Mouse (Mus musculus): ENCODE data around the gene Dpp3. TPM values are rescaled to one million over a fixed set of nuclear protein-coding genes. Genes with fewer than 3 reads are reported as not detected.
"Not testable (repeated sequence)": the region's sequence is repeated elsewhere in the genome, so short reads cannot be mapped to it uniquely, and the experiment has no call there.

Dpp3 gene
- 133 and 138 TPM in 2 replicates for polyA plus RNA-seq (2014; fragmentation: Nextera tagmentation; extraction: Ambion mirVana)

DNA sequence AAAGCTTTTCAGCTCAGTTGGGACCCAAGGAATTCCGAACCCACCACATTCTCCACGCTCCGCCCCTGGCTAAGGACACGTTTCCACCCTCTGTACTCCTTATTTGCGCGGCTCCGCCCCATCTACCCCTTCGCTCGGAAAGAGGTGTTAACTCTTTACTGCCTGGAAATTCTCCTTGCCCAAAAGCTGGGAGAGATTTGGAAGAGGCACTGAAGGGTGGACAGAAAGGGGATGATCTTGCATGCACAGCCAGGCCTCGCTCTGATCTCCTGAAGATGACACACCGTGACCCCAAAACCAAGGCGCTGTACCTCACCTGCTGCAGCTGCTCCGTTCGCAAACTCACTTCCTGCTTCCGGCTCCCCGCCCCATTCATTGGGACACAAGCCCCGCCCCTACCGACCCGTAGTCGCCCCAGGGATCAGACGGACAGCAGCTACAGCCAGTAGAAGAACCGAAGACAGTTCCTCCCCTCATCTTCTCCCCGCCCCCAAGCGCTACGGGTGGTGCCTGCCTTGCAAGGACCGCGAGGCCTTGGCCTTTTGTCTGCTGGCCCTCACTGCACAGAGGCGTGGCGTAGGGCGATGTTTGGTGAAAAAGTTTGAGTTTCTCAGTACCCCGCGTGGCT lies at the start of gene Dpp3:
TSS of gene Dpp3 (minus strand) at position 384 of the 628 bp plus-strand sequence.
- under 1% methylated on average over 32 of the region's 32 CpGs for WGBS
- peak; percentile 95 for ATAC-seq (replicated peaks; ENCODE audit: insufficient number of reproducible peaks, low FRiP score, low TSS enrichment, low read depth)
- Histone ChIP-seq H3K4me2 (ENCODE audit: low read depth, low read length) (peak within 1 kb of the TSS; percentile 57), H3K36me3 (replicated peaks; ENCODE audit: control insufficient read depth, insufficient read depth, low read depth, low read length) (peaks cover 3% of the 10 kb centered on the region; the same call in 1 of the 2 replicates), H3K4me1 (ENCODE audit: control insufficient read depth, insufficient read depth, low read length) (no peaks in the 10 kb centered on the region), H3K27ac (replicated peaks; ENCODE audit: low read depth, low read length) (no peak within 1 kb of the TSS), H3K9me3 (replicated peaks; ENCODE audit: control insufficient read depth, low read length) (no peaks in the 10 kb centered on the region), H3K4me3 (ENCODE audit: low read depth, low read length) (peak within 1 kb of the TSS; percentile 57), H3K9ac (replicated peaks; ENCODE audit: low read length) (peak within 1 kb of the TSS; percentile 61), H3K27me3 (ENCODE audit: control insufficient read depth, insufficient read depth, low read length) (no peaks in the 10 kb centered on the region)
- DNase-seq (ENCODE audit: low spot score) = peak; percentile 99

DNA sequence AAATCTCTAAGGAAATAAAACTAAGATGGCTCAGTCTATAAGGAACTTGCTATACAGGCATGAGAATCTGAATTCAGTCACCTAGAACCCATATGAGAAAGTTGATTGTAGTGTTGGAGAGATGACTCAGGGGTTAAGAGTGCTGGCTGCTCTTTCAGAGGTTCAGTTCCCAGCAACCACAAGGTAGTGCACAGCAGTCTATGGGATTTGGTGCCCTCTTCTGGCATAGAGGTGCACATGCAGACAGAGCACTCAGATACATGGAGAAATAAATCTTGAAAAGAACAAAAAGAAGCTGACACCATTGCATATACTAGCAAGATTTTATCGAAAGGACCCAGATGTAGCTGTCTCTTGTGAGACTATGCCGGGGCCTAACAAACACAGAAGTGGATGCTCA lies 40.1 kb upstream of the Dpp3 start:
- Histone ChIP-seq H3K9ac (replicated peaks; ENCODE audit: low read length) (no peak overlapping the region), H3K36me3 (replicated peaks; ENCODE audit: control insufficient read depth, insufficient read depth, low read depth, low read length) (peaks cover 2% of the 10 kb centered on the region; the same call in 1 of the 2 replicates)
- 94% methylated on average over 1 of the region's 2 CpGs for WGBS

GRCm38 (mm10) chr19:4961928-4962601 lies 34.0 kb upstream of the Dpp3 start, which contains the start of gene Mrpl11:
Gene Mrpl11 (plus strand): TSS chr19:4962147.
- Histone ChIP-seq H3K27me3 (ENCODE audit: control insufficient read depth, insufficient read depth, low read length) (no peaks in the 10 kb centered on the region), H3K4me2 (ENCODE audit: low read depth, low read length) (peak within 1 kb of the TSS; percentile 44), H3K4me3 (ENCODE audit: low read depth, low read length) (peak within 1 kb of the TSS; percentile 89), H3K4me1 (ENCODE audit: control insufficient read depth, insufficient read depth, low read length) (no peaks in the 10 kb centered on the region), H3K36me3 (replicated peaks; ENCODE audit: control insufficient read depth, insufficient read depth, low read depth, low read length) (peaks cover 2% of the 10 kb centered on the region; the same call in 1 of the 2 replicates), H3K9me3 (replicated peaks; ENCODE audit: control insufficient read depth, low read length) (no peaks in the 10 kb centered on the region), H3K27ac (replicated peaks; ENCODE audit: low read depth, low read length) (peak within 1 kb of the TSS; percentile 81), H3K9ac (replicated peaks; ENCODE audit: low read length) (peak within 1 kb of the TSS; percentile 89)
- WGBS = under 1% methylated on average over 34 of the region's 34 CpGs
- DNase-seq (ENCODE audit: low spot score) = peak; percentile 96
- ATAC-seq (replicated peaks; ENCODE audit: insufficient number of reproducible peaks, low FRiP score, low TSS enrichment, low read depth) = peak; percentile 92

More for the DNA sequence above, 40.1 kb upstream of the Dpp3 start:
- H3K4me3 ChIP-seq (ENCODE audit: low read depth, low read length) = no peak overlapping the region
- no peaks in the 10 kb centered on the region for H3K9me3 ChIP-seq (replicated peaks; ENCODE audit: control insufficient read depth, low read length)
- no peak overlapping the region for H3K4me2 ChIP-seq (ENCODE audit: low read depth, low read length)
- DNase-seq (ENCODE audit: low spot score) (no peak), ATAC-seq (replicated peaks; ENCODE audit: insufficient number of reproducible peaks, low FRiP score, low TSS enrichment, low read depth) (no peak)
- no peaks in the 10 kb centered on the region for H3K4me1 ChIP-seq (ENCODE audit: control insufficient read depth, insufficient read depth, low read length)
- no peaks in the 10 kb centered on the region for H3K27me3 ChIP-seq (ENCODE audit: control insufficient read depth, insufficient read depth, low read length)
- H3K27ac ChIP-seq (replicated peaks; ENCODE audit: low read depth, low read length) = no peak overlapping the region

- H3K27ac ChIP-seq (replicated peaks; ENCODE audit: low read depth, low read length); H3K9me3 ChIP-seq (replicated peaks; ENCODE audit: control insufficient read depth, low read length); H3K27me3 ChIP-seq (ENCODE audit: control insufficient read depth, insufficient read depth, low read length); H3K9ac ChIP-seq (replicated peaks; ENCODE audit: low read length); ATAC-seq (replicated peaks; ENCODE audit: insufficient number of reproducible peaks, low FRiP score, low TSS enrichment, low read depth); H3K36me3 ChIP-seq (replicated peaks; ENCODE audit: control insufficient read depth, insufficient read depth, low read depth, low read length); H3K4me1 ChIP-seq (ENCODE audit: control insufficient read depth, insufficient read depth, low read length); H3K4me2 ChIP-seq (ENCODE audit: low read depth, low read length); H3K4me3 ChIP-seq (ENCODE audit: low read depth, low read length); DNase-seq (ENCODE audit: low spot score): not testable (repeated sequence)
- WGBS = 91% methylated on average over 9 of the region's 9 CpGs
Observed at GRCm38 (mm10) chr19:4948641-4949040, 20.6 kb upstream of the Dpp3 start.

DNA sequence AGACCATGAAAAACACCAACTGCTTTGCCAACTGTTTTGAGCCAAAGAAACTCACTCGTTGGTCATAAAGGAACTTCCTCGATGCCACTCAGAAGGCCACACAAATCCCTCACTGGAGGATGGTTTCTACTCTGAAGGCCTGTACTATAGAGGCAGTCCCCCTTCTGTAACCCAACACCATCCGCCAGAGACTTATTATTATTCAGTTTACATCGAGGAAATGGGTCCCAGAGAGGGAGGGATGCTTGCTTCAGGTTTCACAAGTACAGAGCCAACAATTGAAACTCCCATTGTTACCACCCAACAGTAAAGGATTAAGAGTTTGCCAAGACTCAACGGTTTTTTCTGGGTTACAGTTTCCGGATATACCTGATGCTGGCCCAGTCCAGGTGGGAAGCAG lies 17.5 kb upstream of the Dpp3 start:
- Histone ChIP-seq H3K9me3 (replicated peaks; ENCODE audit: control insufficient read depth, low read length) (no peaks in the 10 kb centered on the region), H3K9ac (replicated peaks; ENCODE audit: low read length) (no peak overlapping the region), H3K4me3 (ENCODE audit: low read depth, low read length) (no peak overlapping the region), H3K36me3 (replicated peaks; ENCODE audit: control insufficient read depth, insufficient read depth, low read depth, low read length) (no peaks in the 10 kb centered on the region), H3K27ac (replicated peaks; ENCODE audit: low read depth, low read length) (no peak overlapping the region), H3K27me3 (ENCODE audit: control insufficient read depth, insufficient read depth, low read length) (peaks cover 4% of the 10 kb centered on the region), H3K4me2 (ENCODE audit: low read depth, low read length) (no peak overlapping the region), H3K4me1 (ENCODE audit: control insufficient read depth, insufficient read depth, low read length) (peaks cover 4% of the 10 kb centered on the region)
- DNase-seq (ENCODE audit: low spot score) (peak; percentile 16), ATAC-seq (replicated peaks; ENCODE audit: insufficient number of reproducible peaks, low FRiP score, low TSS enrichment, low read depth) (no peak)
- 42% methylated on average over 6 of the region's 6 CpGs for WGBS

DNA sequence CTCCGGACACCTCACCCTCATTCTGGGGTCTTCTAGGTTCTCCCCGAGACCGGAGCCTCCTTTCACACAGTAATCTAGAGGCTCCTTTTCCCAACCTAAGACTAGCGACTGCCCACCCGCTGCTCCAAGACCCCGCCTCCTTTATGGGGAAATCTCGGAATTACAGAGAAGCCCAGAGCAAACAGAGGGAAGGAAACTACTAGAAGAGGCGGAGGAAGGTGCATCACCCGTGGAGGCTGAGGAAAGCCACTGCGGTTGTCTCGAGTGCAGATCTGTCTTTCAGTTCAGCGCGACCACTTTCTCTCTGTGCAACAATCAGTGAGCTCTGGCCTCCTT lies 15.1 kb upstream of the Dpp3 start:
- no peaks in the 10 kb centered on the region for H3K36me3 ChIP-seq (replicated peaks; ENCODE audit: control insufficient read depth, insufficient read depth, low read depth, low read length)
- peaks cover 4% of the 10 kb centered on the region for H3K27me3 ChIP-seq (ENCODE audit: control insufficient read depth, insufficient read depth, low read length)

DNA sequence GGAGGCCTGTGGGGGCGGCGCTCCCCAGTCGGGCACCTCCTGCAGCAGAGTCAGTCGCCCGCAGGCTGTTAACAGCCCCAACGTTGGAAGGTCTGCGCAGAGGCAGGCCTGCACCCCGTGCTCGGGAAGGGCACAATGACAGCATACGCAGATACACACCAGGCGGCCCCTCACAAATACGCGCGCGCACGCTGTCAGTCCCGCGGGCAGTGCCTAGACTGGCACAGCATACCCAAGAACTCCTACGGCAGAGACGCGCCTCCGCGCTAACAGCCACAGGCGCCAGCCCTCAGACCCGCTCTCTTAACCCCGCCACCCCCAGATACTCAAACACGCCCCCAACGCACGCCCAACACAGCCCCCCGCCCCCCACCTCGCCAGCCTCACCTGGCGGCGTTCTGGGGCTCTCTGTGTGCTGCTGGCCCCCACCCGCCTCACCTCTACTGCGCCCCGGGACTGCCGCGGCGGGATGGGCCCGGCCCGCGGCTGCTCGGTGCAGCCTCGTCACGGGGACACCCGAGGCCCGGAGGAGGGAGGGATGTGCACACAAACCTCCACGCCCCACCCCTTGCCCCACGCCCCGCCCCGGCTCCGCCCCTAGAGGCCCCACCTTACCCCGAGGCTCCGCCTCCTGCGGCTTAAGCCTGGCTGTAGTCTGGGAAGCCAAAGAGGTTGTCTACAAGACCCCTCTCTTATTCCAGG lies 14.6 kb upstream of the Dpp3 start, which contains the start of gene Peli3:
TSS of gene Peli3 (minus strand) at position 577 of the 702 bp plus-strand sequence.
- under 1% methylated on average over 49 of the region's 55 CpGs for WGBS
- H3K27ac ChIP-seq (replicated peaks; ENCODE audit: low read depth, low read length) = no peak within 1 kb of the TSS
- peak within 1 kb of the TSS; percentile 96 for H3K4me2 ChIP-seq (ENCODE audit: low read depth, low read length)
- no peaks in the 10 kb centered on the region for H3K36me3 ChIP-seq (replicated peaks; ENCODE audit: control insufficient read depth, insufficient read depth, low read depth, low read length)
- H3K4me3 ChIP-seq (ENCODE audit: low read depth, low read length) = peak within 1 kb of the TSS; percentile 61
- H3K4me1 ChIP-seq (ENCODE audit: control insufficient read depth, insufficient read depth, low read length) = peaks cover 4% of the 10 kb centered on the region
- H3K9ac ChIP-seq (replicated peaks; ENCODE audit: low read length) = peak within 1 kb of the TSS; percentile 59
- DNase-seq (ENCODE audit: low spot score) = peak; percentile 90
- peak; percentile 85 for ATAC-seq (replicated peaks; ENCODE audit: insufficient number of reproducible peaks, low FRiP score, low TSS enrichment, low read depth)
- no peaks in the 10 kb centered on the region for H3K9me3 ChIP-seq (replicated peaks; ENCODE audit: control insufficient read depth, low read length)
- H3K27me3 ChIP-seq (ENCODE audit: control insufficient read depth, insufficient read depth, low read length) = peaks cover 4% of the 10 kb centered on the region

More for the DNA sequence above, 15.1 kb upstream of the Dpp3 start:
- Histone ChIP-seq H3K4me1 (ENCODE audit: control insufficient read depth, insufficient read depth, low read length) (peaks cover 4% of the 10 kb centered on the region), H3K9ac (replicated peaks; ENCODE audit: low read length) (peak overlapping the region; percentile 59), H3K4me2 (ENCODE audit: low read depth, low read length) (peak overlapping the region; percentile 96), H3K9me3 (replicated peaks; ENCODE audit: control insufficient read depth, low read length) (no peaks in the 10 kb centered on the region), H3K4me3 (ENCODE audit: low read depth, low read length) (peak overlapping the region; percentile 61), H3K27ac (replicated peaks; ENCODE audit: low read depth, low read length) (no peak overlapping the region)
- no peak for ATAC-seq (replicated peaks; ENCODE audit: insufficient number of reproducible peaks, low FRiP score, low TSS enrichment, low read depth)
- DNase-seq (ENCODE audit: low spot score) = no peak
- 8% methylated on average over 13 of the region's 13 CpGs for WGBS

All from embryonic facial prominence, embryonic 11.5 days (tissue).